Mouse (Mus musculus): ENCODE measurements at regions not wholly inside any gene's neighbourhood (a gene's known extent, or its start where the extent isn't known, plus 50 kb on each side); places are given as distances from the start of the nearest gene placed in this dataset.

DNA sequence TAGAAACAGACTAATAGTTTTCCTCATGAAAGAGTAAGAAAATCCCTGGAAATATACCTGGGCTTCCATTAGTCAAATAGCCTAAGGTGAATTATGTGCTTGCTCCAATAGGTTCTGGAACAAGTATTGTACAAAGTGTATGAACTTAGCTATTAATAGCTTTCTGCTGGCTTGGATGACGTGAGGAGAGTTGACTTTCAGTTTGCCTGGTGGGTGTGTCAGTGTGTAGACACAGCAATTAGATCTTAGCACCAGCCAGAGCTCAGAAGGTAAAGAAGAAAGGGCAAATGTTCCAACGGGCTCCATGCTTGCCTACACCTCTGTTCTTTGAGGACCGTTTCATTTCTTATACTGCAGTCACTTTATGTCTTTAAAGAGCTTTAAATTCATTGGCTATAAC lies 654.8 kb upstream of the Mef2c start:
- no peak for DNase-seq (ENCODE audit: low spot score in 2 of 2)

DNA sequence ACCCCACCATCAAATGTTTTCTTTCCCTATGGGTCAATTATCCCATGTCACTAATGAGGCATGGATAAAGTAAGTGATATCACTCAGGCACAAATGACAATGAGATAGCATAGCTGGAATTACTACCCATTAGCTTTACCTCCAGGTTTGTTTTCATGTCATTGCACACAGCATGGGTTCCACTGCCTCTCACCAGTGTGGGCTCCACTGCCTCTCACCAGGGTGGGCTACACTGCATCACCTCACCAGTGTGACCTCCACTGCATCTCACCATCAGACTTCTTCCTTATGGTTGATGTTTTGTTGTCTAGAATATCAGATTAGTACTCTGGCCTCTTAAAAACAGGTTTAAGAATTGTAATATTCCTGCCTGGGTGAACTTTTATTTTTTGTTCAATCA lies 634.0 kb upstream of the Mef2c start:
- DNase-seq (ENCODE audit: low spot score in 2 of 2): no peak

DNA sequence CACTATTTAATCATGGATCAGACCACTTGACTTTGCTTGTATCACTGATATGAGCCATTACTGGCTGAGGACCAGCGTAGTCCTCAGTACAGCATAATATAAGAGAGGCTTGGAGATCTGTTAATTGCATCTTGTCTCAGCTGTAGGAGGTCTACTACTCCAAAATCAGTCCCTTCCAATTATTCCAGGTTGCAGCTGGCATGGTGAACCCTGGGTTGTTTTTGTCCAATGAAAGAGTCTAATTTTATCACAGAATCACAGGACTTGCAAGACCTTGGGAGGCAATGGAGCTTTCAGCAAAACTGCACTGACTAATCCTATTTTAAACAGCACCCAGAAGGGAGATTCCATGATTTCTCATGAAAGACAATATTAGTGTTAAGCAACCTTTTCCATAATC lies 629.7 kb upstream of the Mef2c start:
- no peak for DNase-seq (ENCODE audit: low spot score in 2 of 2)

DNA sequence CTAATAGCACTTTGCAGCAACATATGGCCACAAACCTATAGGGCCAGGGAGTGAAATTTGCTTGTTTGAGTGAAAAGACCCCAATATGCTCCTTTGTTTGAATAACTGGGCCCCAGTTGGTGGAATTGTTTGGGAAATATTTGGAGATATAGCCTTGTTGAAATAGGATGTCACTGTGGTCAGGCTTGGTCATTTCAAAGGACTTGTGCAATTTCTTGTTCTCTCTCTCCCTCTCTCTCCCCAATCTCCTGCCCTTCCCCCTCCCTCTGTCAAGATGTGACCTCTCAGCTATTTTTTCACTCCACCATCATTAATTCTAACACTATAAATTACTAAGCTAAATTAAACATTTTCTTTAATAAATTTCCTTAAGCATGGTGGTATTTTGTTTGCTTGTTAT lies 620.5 kb upstream of the Mef2c start:
- DNase-seq (ENCODE audit: low spot score in 2 of 2): no peak

DNA sequence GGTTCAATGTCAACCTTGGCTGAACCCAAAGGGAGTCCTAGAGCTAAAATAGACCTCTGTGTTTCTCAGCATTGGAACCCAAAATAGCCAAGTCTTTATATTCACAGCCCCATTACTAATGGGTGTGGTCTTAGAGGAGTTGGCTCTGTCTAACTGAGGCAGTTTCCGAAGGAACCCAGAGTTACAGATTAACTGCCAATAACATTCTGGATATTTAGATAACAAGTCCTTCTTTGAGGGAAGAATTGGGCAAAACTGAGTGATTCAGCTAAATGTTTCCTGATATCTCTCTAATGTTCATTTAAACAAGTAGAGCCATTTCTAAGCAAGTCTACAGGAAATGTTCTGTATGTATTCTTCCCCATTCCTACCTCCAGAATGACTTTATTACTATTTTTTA lies 615.1 kb upstream of the Mef2c start:
- DNase-seq (ENCODE audit: low spot score in 2 of 2): no peak

DNA sequence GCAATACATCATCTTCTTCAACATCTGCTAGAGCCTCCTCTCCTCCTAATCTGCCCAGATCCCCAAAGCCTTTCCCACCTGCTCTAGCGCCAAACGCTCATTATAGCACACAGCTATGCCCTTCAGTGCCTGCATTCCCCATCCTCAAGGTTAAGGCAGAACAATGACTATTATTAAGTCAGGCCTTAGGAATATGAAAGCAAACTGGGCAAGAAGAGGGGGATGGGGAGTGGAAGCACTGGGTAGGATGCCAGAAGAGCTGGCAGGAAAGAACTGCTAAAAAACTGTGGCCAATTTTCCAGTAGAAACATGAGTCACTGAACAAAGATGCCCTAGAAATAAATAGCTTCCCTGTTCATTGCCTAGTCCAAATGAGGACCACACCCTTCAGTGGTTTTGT lies 611.1 kb upstream of the Mef2c start:
- peak in 1 of 2 experiments; percentile 45 for DNase-seq (ENCODE audit: low spot score in 2 of 2)

DNA sequence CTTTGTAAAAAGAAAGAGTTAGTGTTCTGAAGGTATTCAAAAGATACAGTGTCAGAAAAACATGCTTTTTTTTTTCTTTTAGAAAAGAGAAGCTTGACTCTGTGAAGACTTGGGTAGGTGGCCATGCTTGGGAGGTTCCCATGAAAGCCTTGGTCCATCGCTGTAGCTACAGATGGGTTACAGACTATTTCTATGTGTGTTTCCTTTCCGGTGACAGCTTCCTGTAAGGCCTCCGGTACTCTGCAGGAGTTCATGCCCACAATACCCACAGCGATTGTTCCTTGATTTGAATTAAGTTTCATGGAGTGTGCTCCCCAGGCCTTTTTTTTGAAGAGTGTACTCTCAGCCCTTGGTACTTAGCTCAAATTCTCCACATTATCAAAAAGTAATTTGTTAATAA lies 604.1 kb upstream of the Mef2c start:
- no peak for DNase-seq (ENCODE audit: low spot score in 2 of 2)

DNA sequence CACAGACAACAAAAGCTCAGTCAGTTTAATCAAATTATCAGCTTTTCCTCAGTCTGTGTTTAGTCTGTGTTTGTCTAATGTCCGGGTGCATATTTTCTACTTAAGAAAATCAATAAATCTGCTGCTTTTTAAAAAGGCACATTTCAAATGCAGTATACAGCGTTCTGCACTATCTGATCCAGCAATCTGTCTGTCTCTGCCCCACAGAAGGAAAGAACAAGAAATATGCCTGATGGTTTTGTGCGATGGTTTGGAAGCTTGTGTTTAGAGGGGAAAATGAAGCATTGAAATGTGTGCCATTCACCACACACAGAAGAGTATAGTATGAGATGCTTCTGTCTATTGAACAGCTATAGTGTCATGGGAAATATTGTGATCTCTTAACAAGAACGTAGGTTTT lies 601.7 kb upstream of the Mef2c start:
- no peak for DNase-seq (ENCODE audit: low spot score in 2 of 2)

DNA sequence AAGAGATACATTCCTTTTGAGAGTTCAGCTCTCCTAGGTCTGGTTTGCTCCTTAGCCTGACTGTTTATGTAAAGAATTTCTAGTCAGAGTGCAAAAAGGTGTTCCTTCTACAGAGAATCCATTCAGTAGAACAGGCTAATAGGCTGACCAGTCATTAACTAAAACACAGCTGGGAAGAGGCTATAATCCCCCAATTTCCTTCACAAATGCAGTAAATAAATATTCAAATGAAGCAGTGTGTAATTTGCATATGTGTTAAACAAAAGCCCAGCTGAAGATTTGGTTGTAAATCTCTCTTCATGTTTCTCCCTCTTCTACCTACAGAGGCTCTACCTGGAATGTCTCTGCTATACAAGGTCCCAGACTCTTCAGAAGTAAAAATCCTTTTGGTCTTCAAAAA lies 600.2 kb upstream of the Mef2c start:
- DNase-seq (ENCODE audit: low spot score in 2 of 2): no peak

DNA sequence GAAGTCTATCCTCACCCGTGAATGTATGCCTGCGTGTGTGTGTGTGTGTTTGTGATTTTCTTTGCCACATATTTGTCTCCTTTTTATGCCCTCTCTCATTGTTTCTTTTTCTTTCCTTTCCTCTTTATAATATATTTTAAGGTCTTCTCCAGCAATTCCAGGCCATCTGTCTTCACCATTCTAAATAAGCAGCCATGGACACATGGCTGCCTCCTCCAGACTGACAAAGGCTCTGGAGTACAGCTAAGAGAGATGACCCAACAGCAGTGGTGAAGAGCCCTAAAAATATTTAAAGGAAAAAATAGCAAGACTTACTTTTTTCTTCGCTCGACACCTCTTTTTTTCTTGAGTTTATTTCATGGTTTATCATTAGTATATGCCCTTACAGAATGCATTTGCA lies 596.1 kb upstream of the Mef2c start:
- no peak for DNase-seq (ENCODE audit: low spot score in 2 of 2)

DNA sequence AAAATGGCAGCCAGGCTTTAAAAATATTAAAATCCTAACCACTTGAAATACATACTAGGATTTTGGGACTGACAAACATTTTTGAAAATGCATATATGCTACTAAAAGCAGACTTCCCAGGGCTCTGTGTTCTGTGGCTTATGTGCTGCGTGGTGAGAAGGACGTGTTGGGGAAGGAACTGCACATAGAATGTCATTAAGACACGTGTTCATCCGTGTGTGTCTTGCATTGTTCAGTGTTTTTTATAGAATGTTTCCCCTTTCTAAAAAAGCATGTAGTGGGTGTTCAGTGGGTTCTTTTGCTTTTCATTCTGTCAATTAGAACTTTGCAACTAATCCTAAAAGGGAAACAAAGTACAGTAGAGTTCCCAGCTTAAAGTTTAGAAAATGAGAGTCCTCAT lies 594.7 kb upstream of the Mef2c start:
- no peak for DNase-seq (ENCODE audit: low spot score in 2 of 2)

DNA sequence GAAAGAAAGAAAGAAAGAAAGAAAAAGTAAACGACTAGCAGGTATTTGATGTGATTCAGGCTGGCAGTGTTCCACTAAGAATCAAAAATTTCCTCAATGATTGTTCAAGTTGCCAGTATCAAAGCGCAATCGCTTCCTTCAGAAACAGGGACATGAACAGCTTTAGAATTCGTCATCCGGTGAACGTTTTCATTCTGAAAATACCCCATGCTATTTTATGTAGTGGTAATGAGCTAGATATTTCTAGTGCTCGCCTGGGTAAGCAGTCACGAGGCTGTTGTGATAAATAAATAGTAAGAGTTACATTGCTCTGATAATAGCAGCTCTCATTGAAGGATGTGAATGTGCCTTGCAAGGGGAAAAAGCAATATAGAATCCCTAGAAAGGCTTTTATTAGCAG lies 591.0 kb upstream of the Mef2c start:
- DNase-seq (ENCODE audit: low spot score in 2 of 2): peak; percentile 23 to 39

DNA sequence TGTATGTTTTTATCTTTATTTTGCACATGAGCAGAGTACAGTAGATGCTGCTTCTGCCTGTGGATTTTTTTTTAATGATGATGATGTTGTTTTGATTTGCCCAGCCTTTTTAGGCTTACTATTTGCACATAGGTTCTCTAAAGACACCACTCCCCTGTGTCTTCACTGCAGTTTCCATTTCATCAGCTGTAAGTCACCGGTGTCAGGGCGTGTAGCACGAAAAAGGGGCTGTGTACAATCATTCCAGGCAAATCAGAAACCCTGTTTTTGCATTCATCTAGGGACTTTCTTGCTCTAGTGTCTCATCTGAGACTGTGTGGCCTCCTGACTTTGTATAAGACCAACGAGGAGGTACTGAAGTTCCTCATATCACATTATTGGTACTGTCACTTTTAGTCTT lies 588.6 kb upstream of the Mef2c start:
- DNase-seq (ENCODE audit: low spot score in 2 of 2): no peak

DNA sequence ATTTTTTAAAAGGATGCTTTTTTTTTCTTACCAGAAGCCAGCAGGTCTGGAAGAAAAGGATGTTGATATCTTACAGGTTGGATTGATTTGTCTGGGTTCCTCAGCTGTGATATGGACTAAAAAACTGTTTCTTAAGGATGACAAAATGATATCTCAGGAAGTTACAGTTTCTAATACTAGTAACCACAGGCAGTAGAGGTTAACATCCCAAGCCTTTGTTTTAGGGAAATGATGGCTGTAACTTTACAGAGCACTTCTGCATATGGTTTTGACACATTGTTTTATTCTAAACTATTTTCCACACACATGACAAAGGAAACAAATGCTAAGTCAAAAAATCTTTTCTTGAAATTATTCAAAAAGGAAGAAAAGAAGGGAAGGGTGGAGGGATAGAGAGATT lies 573.8 kb upstream of the Mef2c start:
- DNase-seq (ENCODE audit: low spot score in 2 of 2): no peak

DNA sequence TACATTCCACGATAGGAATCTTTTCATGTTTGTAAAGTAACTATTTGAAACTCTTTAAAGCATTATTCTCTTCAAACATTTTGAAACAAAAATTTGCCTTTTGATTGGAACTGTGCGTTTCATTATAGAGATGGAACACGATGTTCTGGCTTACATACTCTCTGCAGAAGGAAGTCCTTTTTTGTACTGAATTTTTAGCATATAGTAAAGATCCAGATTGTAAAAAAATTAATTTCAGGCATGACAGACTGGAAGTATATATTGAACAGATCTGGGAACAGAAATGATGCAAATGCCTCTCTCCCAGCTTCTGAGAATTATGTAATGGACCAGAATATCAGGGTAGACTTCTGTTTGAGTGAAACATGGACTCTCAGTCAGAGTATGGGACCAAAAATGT lies 566.0 kb upstream of the Mef2c start:
- no peak for DNase-seq (ENCODE audit: low spot score in 2 of 2)

DNA sequence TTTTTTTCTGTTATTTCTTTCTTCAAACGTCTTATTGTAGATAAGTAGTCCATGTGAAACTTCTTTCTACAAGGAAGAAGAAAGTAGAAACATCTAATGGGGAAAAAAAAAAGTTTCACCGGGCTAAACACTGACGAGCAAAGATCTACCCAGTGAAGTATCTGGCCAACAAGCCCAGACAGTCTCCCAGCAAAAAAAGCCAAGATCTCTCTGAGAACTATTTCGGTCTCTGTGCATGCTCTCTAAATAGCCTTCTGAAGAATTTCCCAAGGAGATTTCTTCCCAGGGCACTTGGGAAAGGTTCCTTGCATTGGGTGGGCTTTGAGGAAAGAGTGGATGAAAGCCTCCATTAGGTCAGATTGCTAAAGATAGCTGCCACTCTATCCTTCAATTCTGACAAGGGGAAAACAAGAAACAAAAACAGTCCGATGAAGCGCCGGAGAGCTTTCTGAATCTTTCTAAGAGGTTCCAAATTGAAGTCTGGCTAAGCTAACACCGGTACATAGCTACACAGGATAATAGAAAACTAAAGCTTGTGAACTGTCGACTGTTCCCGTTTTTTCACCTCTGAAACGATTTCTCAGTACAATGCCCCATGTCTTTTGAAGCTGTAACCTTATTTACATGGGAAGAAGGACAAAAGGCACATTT lies 561.0 kb upstream of the Mef2c start:
- peak; percentile 19 to 52 for DNase-seq (ENCODE audit: low spot score in 2 of 2)

DNA sequence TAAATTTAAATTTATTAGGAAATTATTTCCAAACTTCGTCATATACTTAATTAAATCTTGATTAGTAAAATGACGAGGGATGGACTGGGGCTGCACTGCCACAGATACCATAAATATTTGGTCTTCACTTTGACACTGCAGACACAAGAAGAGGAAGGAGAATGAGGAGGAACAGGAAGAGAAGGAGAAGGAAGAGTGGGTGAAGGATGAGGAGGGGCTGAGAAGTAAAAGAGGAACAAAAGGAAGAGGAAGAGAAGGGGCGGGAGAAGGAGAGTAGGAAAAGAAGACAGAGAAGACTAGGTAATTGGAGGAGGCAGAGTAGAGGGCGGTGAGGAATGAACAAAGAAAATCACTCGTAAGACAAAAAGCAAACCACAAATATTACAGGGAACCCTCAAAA lies 556.9 kb upstream of the Mef2c start:
- DNase-seq (ENCODE audit: low spot score in 2 of 2): no peak

DNA sequence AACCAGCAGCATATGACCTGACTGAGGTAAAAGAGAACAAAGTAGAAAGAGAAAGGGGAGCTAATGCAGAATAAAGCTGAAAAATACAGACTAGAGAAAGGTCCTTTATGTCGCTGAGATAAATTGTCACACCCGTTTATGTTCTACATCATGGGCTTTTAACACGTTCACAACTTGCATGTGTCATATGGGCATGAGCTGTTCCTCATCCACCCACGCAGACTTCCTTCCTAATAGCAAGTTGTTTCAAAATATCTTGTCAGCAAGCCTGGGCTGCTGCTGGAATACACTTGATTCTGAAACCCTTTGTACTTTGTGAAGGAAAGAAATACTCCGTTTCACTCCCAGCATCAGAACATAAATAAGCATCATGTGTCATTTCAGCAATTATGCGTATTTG lies 554.3 kb upstream of the Mef2c start:
- peak; percentile 57 to 58 for DNase-seq (ENCODE audit: low spot score in 2 of 2)

DNA sequence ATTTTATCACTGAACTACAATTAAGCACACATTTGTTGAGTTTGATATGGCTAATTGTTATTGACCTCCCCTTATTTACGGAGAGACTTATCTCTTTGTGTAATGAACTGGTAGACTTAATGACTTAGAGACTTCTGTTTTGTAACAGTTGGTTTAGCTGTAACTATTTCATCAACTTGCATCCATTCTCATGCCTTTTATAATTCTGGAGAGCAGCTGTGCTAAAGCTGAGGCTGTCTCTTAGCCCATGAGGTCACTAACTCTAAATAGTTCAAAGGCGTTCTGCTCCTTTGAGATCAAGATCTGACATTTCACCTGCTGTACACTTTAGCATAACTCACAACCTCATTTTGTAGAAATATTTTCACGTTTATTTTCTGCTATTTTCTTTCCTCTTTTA lies 541.5 kb upstream of the Mef2c start:
- DNase-seq (ENCODE audit: low spot score in 2 of 2): no peak

DNA sequence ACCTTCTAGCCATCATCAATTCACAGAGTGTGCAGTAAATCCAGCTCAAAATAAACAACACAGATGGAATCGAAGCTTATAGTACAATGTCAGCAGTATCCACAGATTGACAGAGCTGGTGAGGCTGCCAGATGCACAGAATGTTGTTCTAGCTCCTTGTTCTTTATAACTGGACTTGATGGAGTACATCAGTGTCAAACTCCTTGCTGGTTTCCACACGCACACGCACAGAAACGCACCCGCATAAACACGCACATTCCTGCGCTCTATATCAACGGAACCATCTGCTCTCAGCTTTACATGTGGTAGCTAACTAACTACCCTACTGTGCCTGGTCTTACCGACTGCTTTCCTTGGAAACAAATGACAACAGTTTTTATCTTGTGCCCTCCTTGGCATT lies 532.1 kb upstream of the Mef2c start:
- DNase-seq (ENCODE audit: low spot score in 2 of 2): peak; percentile 19 to 45

DNA sequence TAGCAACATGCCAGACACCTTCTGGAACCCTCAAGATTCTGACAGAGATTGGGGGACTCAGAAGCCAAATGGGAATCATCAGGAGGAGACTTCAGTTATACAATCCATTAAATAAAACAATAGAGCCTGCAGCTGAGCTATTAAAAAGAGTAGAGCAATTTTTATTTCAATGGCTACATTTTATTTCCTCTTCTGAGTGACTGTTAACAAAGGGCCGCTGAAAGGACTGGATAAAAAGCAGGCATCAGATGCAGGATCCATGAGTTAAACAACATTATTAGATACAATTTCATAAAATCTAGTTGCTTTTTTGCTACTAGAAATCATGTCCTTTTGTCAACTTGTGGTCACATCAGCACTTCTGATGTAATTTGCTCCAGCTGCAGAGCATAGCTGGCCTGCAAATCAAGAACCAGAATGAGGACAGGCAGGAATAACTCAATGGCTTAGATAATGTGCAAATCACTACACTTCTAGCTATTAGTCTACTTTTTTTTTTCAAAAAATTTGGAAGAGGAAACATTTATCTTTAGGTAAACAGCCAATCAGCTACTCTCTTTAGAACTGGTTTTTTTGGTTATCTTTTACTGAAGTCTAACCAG lies 529.5 kb upstream of the Mef2c start:
- DNase-seq (ENCODE audit: low spot score in 2 of 2): no peak

DNA sequence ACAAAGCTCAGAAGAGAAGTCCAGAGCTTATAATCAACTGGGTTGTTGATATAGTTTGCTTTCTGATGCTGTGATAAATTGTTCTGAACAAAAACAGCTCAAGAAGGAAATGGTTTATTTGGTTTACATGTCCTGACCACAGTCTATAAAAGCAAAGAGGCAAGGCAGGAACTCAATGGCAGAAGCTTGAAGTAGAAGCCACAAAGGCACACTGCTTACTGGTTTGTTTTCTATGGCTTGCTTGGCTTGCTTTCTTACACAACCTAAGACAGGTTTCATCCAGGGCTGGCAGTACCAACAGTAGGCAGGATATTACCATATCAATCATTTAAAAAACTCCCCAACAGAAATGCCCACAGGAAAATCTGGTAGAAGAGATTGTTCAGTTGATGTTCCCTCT lies 502.7 kb upstream of the Mef2c start:
- DNase-seq (ENCODE audit: low spot score in 2 of 2): no peak

DNA sequence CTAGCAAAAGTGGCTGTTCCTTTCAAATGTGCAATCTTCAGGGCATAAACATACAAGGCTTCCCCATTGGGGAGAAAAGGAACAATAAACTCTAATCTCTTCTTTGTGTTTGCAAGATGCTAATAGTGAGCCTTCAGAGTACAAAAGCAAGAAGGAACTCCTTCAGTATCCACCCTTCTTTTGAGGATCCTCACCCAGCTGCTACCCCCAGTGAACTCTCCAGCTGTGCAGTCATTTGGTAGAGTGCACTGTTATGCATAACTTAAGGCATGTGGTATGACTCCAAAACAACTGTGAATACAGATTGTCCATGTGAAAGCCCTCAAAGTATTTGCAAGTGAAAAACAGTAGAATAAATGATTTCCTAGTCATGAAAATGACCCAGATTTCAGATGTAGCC lies 487.1 kb upstream of the Mef2c start:
- no peak for DNase-seq (ENCODE audit: low spot score in 2 of 2)

DNA sequence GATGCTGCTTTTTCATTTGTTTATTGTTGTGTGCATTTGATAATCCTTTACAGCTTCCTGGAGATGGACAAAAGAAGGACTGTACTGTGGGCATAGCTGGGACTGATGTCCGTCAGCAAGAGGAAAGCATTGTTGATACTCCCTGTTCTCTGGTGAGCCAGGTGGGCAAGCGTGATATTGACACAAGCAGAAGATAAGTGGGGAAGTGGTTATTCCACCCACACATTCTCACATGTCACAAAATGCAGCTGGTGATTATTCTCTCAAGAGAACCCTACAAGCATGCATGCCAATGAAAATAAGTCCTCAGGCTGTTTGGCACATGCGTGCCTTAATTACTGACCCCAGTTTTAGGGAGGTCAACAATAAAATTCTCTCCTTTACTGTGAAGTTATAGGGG lies 483.0 kb upstream of the Mef2c start:
- no peak for DNase-seq (ENCODE audit: low spot score in 2 of 2)

All from right cerebral cortex, adult 2 months (tissue).